In the genomic region with DNA sequence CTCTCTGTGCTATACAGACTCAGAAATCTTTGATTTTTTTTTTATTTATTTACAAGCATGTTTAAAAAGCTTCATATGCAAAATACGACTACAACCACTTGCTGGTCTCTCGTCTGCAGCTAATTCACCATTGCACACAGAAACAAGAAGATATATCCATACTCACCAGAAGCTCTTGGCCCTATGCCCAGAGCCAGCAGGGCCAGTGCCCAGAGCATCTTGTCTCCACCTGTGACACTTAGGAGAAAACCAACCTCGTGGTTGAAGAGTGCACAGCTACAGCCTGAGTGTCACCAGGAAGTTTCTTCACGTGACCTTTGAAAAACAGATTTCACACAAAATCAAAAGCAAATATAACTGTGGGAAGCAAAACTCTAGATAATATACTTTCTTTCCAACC, we compare ENCODE assay signal across 13 mouse cellular contexts. TPM values are rescaled to one million over a fixed set of nuclear protein-coding genes. Genes with fewer than 3 reads are reported as not detected.
DNase-seq lines count a peak whose midpoint lies in the region; ATAC-seq and TF ChIP-seq lines count a peak whose summit lies in the region.
"Had no signal": no experiment of that assay in that cellular context is flagged by ENCODE, and none has a peak within 500 bp of the region (broad histone marks: within the 10 kb centered on the region; RNA-seq: fewer than 3 reads in every experiment).

No protein-coding gene starts in this region.

- no peak for TF ChIP-seq CTCF in cerebellum, adult 2 months (IDR thresholded peaks at IDR 0.05; ENCODE audit: borderline replicate concordance, insufficient read depth, low read depth, low read length)
- TF ChIP-seq CTCF in intestine, postnatal 0 days (IDR thresholded peaks at IDR 0.05; ENCODE audit: low read depth): no peak

- H3K9ac ChIP-seq in kidney, embryonic 16.5 days (replicated peaks; ENCODE audit: low read length): no peak overlapping the region
- H3K9ac ChIP-seq in intestine, postnatal 0 days (ENCODE audit: low read depth, low read length): no peak overlapping the region
- no peak overlapping the region for H3K9ac ChIP-seq in midbrain, embryonic 16.5 days (ENCODE audit: low read depth, low read length)
- H3K9ac ChIP-seq: forebrain, embryonic 13.5 days; liver, postnatal 0 days; midbrain, embryonic 12.5 days had no signal

- H3K27ac ChIP-seq in kidney, embryonic 16.5 days (ENCODE audit: low read length): no peak overlapping the region
- no peak overlapping the region for H3K27ac ChIP-seq in cerebellum, adult 2 months (ENCODE audit: insufficient read depth, low read length)
- no peak overlapping the region for H3K27ac ChIP-seq in intestine, postnatal 0 days (ENCODE audit: low read depth, low read length)
- H3K27ac ChIP-seq in midbrain, embryonic 16.5 days (ENCODE audit: low read length): no peak overlapping the region
- H3K27ac ChIP-seq: forebrain, embryonic 13.5 days; midbrain, embryonic 12.5 days had no signal

- H3K27me3 ChIP-seq in kidney, embryonic 16.5 days (ENCODE audit: insufficient read depth, low read length): no peaks in the 10 kb centered on the region
- H3K27me3 ChIP-seq in cerebellum, adult 2 months (ENCODE audit: control insufficient read depth, insufficient read depth, low read length): no peaks in the 10 kb centered on the region
- H3K27me3 ChIP-seq in intestine, postnatal 0 days (replicated peaks; ENCODE audit: control insufficient read depth, insufficient read depth, low read length): no peaks in the 10 kb centered on the region
- no peaks in the 10 kb centered on the region for H3K27me3 ChIP-seq in midbrain, embryonic 16.5 days (ENCODE audit: control insufficient read depth, insufficient read depth, low read depth, low read length)
- H3K27me3 ChIP-seq: forebrain, embryonic 13.5 days had no signal

- H3K36me3 ChIP-seq in kidney, embryonic 16.5 days (ENCODE audit: insufficient read depth, low read length): peaks cover 4% of the 10 kb centered on the region; the same call in 1 of the 2 replicates
- peaks cover 5% of the 10 kb centered on the region; the same call in 1 of the 2 replicates for H3K36me3 ChIP-seq in intestine, postnatal 0 days (ENCODE audit: control insufficient read depth, insufficient read depth)
- H3K36me3 ChIP-seq in midbrain, embryonic 16.5 days (ENCODE audit: control insufficient read depth, insufficient read depth, low read length): no peaks in the 10 kb centered on the region
- H3K36me3 ChIP-seq: midbrain, embryonic 12.5 days had no signal

- TF ChIP-seq POLR2A in cerebellum, adult 2 months (IDR thresholded peaks at IDR 0.05; ENCODE audit: borderline replicate concordance, insufficient read depth, low read length): no peak

- 66% methylated on average over 4 of the region's 4 CpGs for WGBS in kidney, embryonic 16.5 days
- 9% methylated on average over 4 of the region's 4 CpGs for WGBS in cerebellum, adult 2 months
- 38% methylated on average over 4 of the region's 4 CpGs for WGBS in intestine, postnatal 0 days
- WGBS in midbrain, embryonic 16.5 days: 58% methylated on average over 4 of the region's 4 CpGs

- no peaks in the 10 kb centered on the region for H3K9me3 ChIP-seq in kidney, embryonic 16.5 days (ENCODE audit: low read length)
- H3K9me3 ChIP-seq in intestine, postnatal 0 days (ENCODE audit: control insufficient read depth): no peaks in the 10 kb centered on the region
- H3K9me3 ChIP-seq in midbrain, embryonic 16.5 days (replicated peaks; ENCODE audit: control insufficient read depth, low read length, poor library complexity, severe bottlenecking): no peaks in the 10 kb centered on the region
- H3K9me3 ChIP-seq: forebrain, embryonic 13.5 days; midbrain, embryonic 12.5 days had no signal

- H3K4me1 ChIP-seq in kidney, embryonic 16.5 days (ENCODE audit: insufficient read depth, low read length): peaks cover 8% of the 10 kb centered on the region; the same call in 1 of the 2 replicates
- H3K4me1 ChIP-seq in cerebellum, adult 2 months (ENCODE audit: control insufficient read depth, insufficient read depth, low read length): peaks cover 5% of the 10 kb centered on the region
- no peaks in the 10 kb centered on the region for H3K4me1 ChIP-seq in intestine, postnatal 0 days (replicated peaks; ENCODE audit: control insufficient read depth, insufficient read depth, low read length)
- peaks cover 7% of the 10 kb centered on the region for H3K4me1 ChIP-seq in midbrain, embryonic 16.5 days (ENCODE audit: control insufficient read depth, insufficient read depth, low read length)

- no peak for ATAC-seq in cerebellum, adult (ENCODE audit: insufficient number of reproducible peaks, low FRiP score, low TSS enrichment)
- no peak for ATAC-seq in kidney, embryonic 16.5 days (ENCODE audit: low FRiP score, low TSS enrichment)
- ATAC-seq in intestine, postnatal 0 days: no peak
- no peak for ATAC-seq in midbrain, embryonic 16.5 days
- ATAC-seq: forebrain, embryonic 13.5 days; liver, postnatal 0 days had no signal

- peak; percentile 14 for DNase-seq in cerebellum, adult 11 months
- no peak for DNase-seq in kidney, adult 11 months
- peak; percentile 56 to 75 for DNase-seq in cerebellum, adult 2 months
- DNase-seq in spleen, postnatal 10 days (ENCODE audit: low spot score in 2 of 2): no peak
- DNase-seq: kidney, postnatal 14 days; liver, postnatal 0 days; thymus, adult 2 months had no signal

- peak overlapping the region; percentile 20; the same call in 1 of the 2 replicates for H3K4me2 ChIP-seq in kidney, embryonic 16.5 days (replicated peaks; ENCODE audit: low read depth, low read length)
- peak overlapping the region; percentile 40; the same call in 1 of the 2 replicates for H3K4me2 ChIP-seq in intestine, postnatal 0 days (replicated peaks; ENCODE audit: low read depth)
- no peak overlapping the region for H3K4me2 ChIP-seq in midbrain, embryonic 16.5 days (ENCODE audit: low read length)
- H3K4me2 ChIP-seq: forebrain, embryonic 13.5 days; midbrain, embryonic 12.5 days had no signal

- no peak overlapping the region for H3K4me3 ChIP-seq in kidney, embryonic 16.5 days (ENCODE audit: low read length)
- H3K4me3 ChIP-seq in cerebellum, adult 2 months (replicated peaks; ENCODE audit: insufficient read depth, low read depth, low read length): no peak overlapping the region
- H3K4me3 ChIP-seq in intestine, postnatal 0 days (ENCODE audit: low read depth, low read length): no peak overlapping the region
- no peak overlapping the region for H3K4me3 ChIP-seq in midbrain, embryonic 16.5 days (ENCODE audit: low read depth, low read length)
- H3K4me3 ChIP-seq: forebrain, embryonic 13.5 days; midbrain, embryonic 12.5 days had no signal

RNA-seq across cellular contexts. Expression of a gene that starts 2.8 kb away (rescaled TPM):
- polyA plus RNA-seq in kidney, embryonic 16.5 days (2015; fragmentation: Nextera tagmentation; extraction: Ambion mirVana): 33.8 and 37.7 TPM in 2 replicates
- 4.4 and 4.6 TPM in 2 replicates for polyA plus RNA-seq in cerebellum, adult 2 months (2012; rRNA removed)
- polyA plus RNA-seq in intestine, postnatal 0 days (2015; fragmentation: Nextera tagmentation; extraction: Ambion mirVana): 20.5 and 20.9 TPM in 2 replicates
- 2.4 and 3.1 TPM in 2 replicates for polyA plus RNA-seq in midbrain, embryonic 16.5 days (2015; fragmentation: Nextera tagmentation; extraction: Ambion mirVana)

Comparison
In these comparisons a context has a peak if more than half of its experiments do, and no peak if none do; other contexts are left out.
1. DNase-seq: peak in cerebellum, adult 11 months (single experiment) and cerebellum, adult 2 months (2 of 2); none in kidney, adult 11 months (single experiment) and spleen, postnatal 10 days (0 of 2).